12 mouse cellular contexts compared by ENCODE assay signal in the genomic region with DNA sequence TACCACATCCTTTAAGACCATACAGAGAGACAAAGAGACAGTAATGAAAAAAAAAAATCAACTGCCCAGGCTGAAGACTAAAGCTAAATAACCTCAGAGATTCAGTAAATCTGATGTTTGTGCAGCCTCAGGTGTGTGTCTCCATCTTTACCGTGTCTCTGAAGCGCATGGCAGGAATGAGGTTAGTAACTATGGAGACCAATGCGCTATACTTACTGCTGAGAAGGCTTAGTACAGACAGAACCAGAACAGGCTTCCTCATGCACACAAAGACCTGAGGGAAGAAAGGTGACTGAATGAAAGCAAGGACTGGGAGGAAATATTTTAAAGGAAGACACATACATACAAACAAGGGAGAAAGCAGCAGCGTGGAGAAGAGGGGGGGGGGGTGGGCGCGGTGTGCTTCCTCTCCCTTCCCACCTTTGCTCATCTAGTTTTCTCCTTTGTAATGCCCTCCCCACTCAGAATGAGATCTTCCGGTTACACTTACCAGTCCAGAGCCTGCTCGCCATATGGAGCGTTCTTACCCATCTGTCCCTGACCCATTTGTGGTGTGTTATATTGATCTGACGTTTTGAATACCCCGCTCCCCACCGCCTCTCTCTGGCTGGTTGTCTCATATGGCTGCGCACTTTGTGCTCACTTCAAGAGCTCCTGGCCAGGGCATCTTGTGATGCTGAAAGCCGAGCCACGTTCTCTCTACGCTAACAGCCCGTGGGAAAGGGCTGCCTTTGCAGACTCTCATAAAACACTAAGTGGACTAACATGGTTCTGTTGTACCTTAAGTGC. TPM values are rescaled to one million over a fixed set of nuclear protein-coding genes. Genes with fewer than 3 reads are reported as not detected.
DNase-seq lines count a peak whose midpoint lies in the region; ATAC-seq and TF ChIP-seq lines count a peak whose summit lies in the region.
"Had no signal": no experiment of that assay in that cellular context is flagged by ENCODE, and none has a peak within 500 bp of the region (broad histone marks: within the 10 kb centered on the region; RNA-seq: fewer than 3 reads in every experiment).

No protein-coding gene starts in this region.

- no peak overlapping the region for H3K4me3 ChIP-seq in gastrocnemius, adult 2 months
- H3K4me3 ChIP-seq in hindbrain, embryonic 14.5 days (replicated peaks; ENCODE audit: low read length), result no peak overlapping the region
- no peak overlapping the region for H3K4me3 ChIP-seq in neural tube, embryonic 11.5 days (ENCODE audit: low read depth, low read length)
- H3K4me3 ChIP-seq: layer of hippocampus, adult 2 months; stomach, embryonic 15.5 days had no signal

- H3K9me3 ChIP-seq in hindbrain, embryonic 14.5 days (ENCODE audit: control insufficient read depth, low read length), result no peaks in the 10 kb centered on the region
- H3K9me3 ChIP-seq in neural tube, embryonic 11.5 days (ENCODE audit: control insufficient read depth, low read length), result no peaks in the 10 kb centered on the region
- H3K9me3 ChIP-seq: stomach, embryonic 15.5 days had no signal

- ATAC-seq in hindbrain, embryonic 14.5 days (ENCODE audit: low FRiP score), result peak; percentile 66; the same call in 1 of the 2 replicates
- ATAC-seq in neural tube, embryonic 11.5 days (ENCODE audit: insufficient read depth, low FRiP score, low TSS enrichment), result peak; percentile 13; the same call in 1 of the 2 replicates
- ATAC-seq: Patski had no signal

- TF ChIP-seq POLR2A in brain, embryonic 14.5 days (IDR thresholded peaks at IDR 0.05; ENCODE audit: borderline replicate concordance, extremely low read depth, insufficient read depth, insufficient read length, poor library complexity, severe bottlenecking), result no peak

- peak; percentile 33 for DNase-seq in gastrocnemius, adult 2 months
- DNase-seq in gastrocnemius, adult 8-10 months (ENCODE audit: low spot score in 2 of 2), result no peak
- peak; percentile 78 for DNase-seq in brain, embryonic 14.5 days (ENCODE audit: low read depth)
- DNase-seq in hindbrain, embryonic 14.5 days (ENCODE audit: low spot score), result peak; percentile 38
- DNase-seq in neural tube, embryonic 11.5 days (ENCODE audit: low spot score), result no peak
- DNase-seq in lung, adult 18-20 months, result no peak
- DNase-seq in cerebellum, adult 11-12 months, result no peak
- DNase-seq in thymus, postnatal 0 days (ENCODE audit: low spot score), result no peak
- DNase-seq: gastrocnemius, postnatal 25 days had no signal

- intact Hi-C loops in gastrocnemius, adult 2 months (cut with DNase I), result no loop called here

- H3K4me1 ChIP-seq in hindbrain, embryonic 14.5 days (replicated peaks; ENCODE audit: control insufficient read depth, insufficient read depth, low read length), result peaks cover 11% of the 10 kb centered on the region; the same call in 1 of the 2 replicates
- no peaks in the 10 kb centered on the region for H3K4me1 ChIP-seq in neural tube, embryonic 11.5 days (ENCODE audit: control insufficient read depth, insufficient read depth, low read length)

- no peak overlapping the region; the same call in 1 of the 2 replicates for H3K4me2 ChIP-seq in hindbrain, embryonic 14.5 days (replicated peaks)
- no peak overlapping the region for H3K4me2 ChIP-seq in neural tube, embryonic 11.5 days (ENCODE audit: low read depth)
- H3K4me2 ChIP-seq: stomach, embryonic 15.5 days had no signal

- TF ChIP-seq CTCF in gastrocnemius, adult 2 months (IDR thresholded peaks at IDR 0.05), result no peak
- TF ChIP-seq CTCF in brain, embryonic 14.5 days (IDR thresholded peaks at IDR 0.05; ENCODE audit: borderline replicate concordance, extremely low read depth, insufficient read depth, insufficient read length), result no peak

- H3K9ac ChIP-seq in hindbrain, embryonic 14.5 days, result no peak overlapping the region
- no peak overlapping the region for H3K9ac ChIP-seq in neural tube, embryonic 11.5 days (ENCODE audit: low read length)
- H3K9ac ChIP-seq: stomach, embryonic 15.5 days had no signal

- H3K27me3 ChIP-seq in hindbrain, embryonic 14.5 days (ENCODE audit: control insufficient read depth, insufficient read depth, low read length), result no peaks in the 10 kb centered on the region
- no peaks in the 10 kb centered on the region for H3K27me3 ChIP-seq in neural tube, embryonic 11.5 days (ENCODE audit: control insufficient read depth, insufficient read depth, low read length)
- H3K27me3 ChIP-seq: Patski; stomach, embryonic 15.5 days had no signal

- no peak overlapping the region for H3K27ac ChIP-seq in gastrocnemius, adult 2 months
- 0 out of 2 replicates have a peak overlapping the region, but pooled peaks have one; percentile 1 for H3K27ac ChIP-seq in hindbrain, embryonic 14.5 days
- H3K27ac ChIP-seq in neural tube, embryonic 11.5 days (ENCODE audit: low read depth, low read length), result no peak overlapping the region
- H3K27ac ChIP-seq: layer of hippocampus, adult 2 months; stomach, embryonic 15.5 days had no signal

- no peaks in the 10 kb centered on the region for H3K36me3 ChIP-seq in hindbrain, embryonic 14.5 days (replicated peaks; ENCODE audit: control insufficient read depth, insufficient read depth)
- no peaks in the 10 kb centered on the region for H3K36me3 ChIP-seq in neural tube, embryonic 11.5 days (ENCODE audit: control insufficient read depth, insufficient read depth, low read length)
- H3K36me3 ChIP-seq: stomach, embryonic 15.5 days had no signal

- 74% methylated on average over 16 of the region's 17 CpGs for WGBS in hindbrain, embryonic 14.5 days
- WGBS in neural tube, embryonic 11.5 days, result 71% methylated on average over 14 of the region's 17 CpGs

RNA-seq across cellular contexts. Expression of gene Raph1, which starts 59.0 kb away (rescaled TPM):
- 10 to 100 TPM; 20.9 to 27.0 TPM for total RNA-seq in gastrocnemius, adult 2 months (2021)
- 10 to 100 TPM; 19.6 to 31.0 (median 24.1) TPM for total RNA-seq in gastrocnemius, adult 8-10 months (2022)
- 20.7 and 34.2 TPM in 2 replicates for polyA plus RNA-seq in brain, embryonic 14.5 days (2012; rRNA removed)
- 34.9 and 36.7 TPM in 2 replicates for polyA plus RNA-seq in hindbrain, embryonic 14.5 days (2014; fragmentation: Nextera tagmentation; extraction: Ambion mirVana)
- 21.4 and 24.3 TPM in 2 replicates for polyA plus RNA-seq in neural tube, embryonic 11.5 days (2014; fragmentation: Nextera tagmentation; extraction: Ambion mirVana)
- 6.9 and 8.7 TPM in 2 replicates for polyA plus RNA-seq in thymus, postnatal 0 days (2015; fragmentation: Nextera tagmentation; extraction: Ambion mirVana)

Comparison
In these comparisons a context has a peak if more than half of its experiments do, and no peak if none do; other contexts are left out.
1. DNase-seq: peak in gastrocnemius, adult 2 months (single experiment), brain, embryonic 14.5 days (single experiment) and hindbrain, embryonic 14.5 days (single experiment); none in gastrocnemius, adult 8-10 months (0 of 2), neural tube, embryonic 11.5 days (single experiment), lung, adult 18-20 months (0 of 2), cerebellum, adult 11-12 months (single experiment) and thymus, postnatal 0 days (single experiment).